15 mouse cellular contexts compared by ENCODE assay signal in the genomic region with DNA sequence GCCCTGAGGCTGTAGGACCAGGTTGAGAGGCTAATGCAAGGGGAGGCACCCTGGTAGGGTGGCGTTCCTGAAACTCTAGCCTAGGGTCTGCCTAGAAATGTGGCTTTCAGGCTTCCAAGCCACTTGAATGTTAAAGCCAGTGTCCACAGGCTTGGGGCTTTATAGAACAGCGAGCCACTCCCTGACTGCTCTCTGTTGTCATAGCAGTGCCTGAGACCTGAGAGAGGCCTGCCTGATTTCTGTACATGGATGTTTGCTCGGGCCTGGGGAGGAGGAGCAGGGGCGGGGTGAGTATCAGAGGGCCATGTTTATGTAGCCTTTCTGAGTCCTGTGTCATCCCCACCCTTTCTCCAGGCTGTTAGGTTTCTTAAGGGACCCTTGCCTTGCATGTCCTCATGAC.
"Had no signal": no experiment of that assay in that cellular context is flagged by ENCODE, and none has a peak within 500 bp of the region (broad histone marks: within the 10 kb centered on the region; RNA-seq: fewer than 3 reads in every experiment).

No protein-coding gene starts in this region.

- H3K9ac ChIP-seq: limb, embryonic 12.5 days; liver, embryonic 14.5 days; neural tube, embryonic 12.5 days had no signal

- H3K36me3 ChIP-seq: midbrain, embryonic 10.5 days; neural tube, embryonic 12.5 days had no signal

- H3K27ac ChIP-seq: kidney, postnatal 0 days; limb, embryonic 12.5 days; liver, embryonic 14.5 days; neural tube, embryonic 12.5 days had no signal

- H3K4me3 ChIP-seq: limb, embryonic 12.5 days; midbrain, embryonic 10.5 days; neural tube, embryonic 12.5 days had no signal

- H3K4me2 ChIP-seq: limb, embryonic 12.5 days; neural tube, embryonic 12.5 days had no signal

- ATAC-seq: lung, postnatal 0 days had no signal

- H3K9me3 ChIP-seq: limb, embryonic 12.5 days; midbrain, embryonic 10.5 days; neural tube, embryonic 12.5 days had no signal

- DNase-seq: kidney, adult 9 months; kidney, postnatal 36 days; layer of hippocampus, adult 9-11 months; liver; lung, adult 2 months; midbrain, embryonic 14.5 days; right cerebral cortex, postnatal 4 days; spleen, adult 18-20 months; thymus, postnatal 4 days had no signal

- H3K27me3 ChIP-seq: limb, embryonic 12.5 days; neural tube, embryonic 12.5 days had no signal
